Mouse (Mus musculus): ENCODE data around the gene Ror1.

The Ror1 gene

DNA sequence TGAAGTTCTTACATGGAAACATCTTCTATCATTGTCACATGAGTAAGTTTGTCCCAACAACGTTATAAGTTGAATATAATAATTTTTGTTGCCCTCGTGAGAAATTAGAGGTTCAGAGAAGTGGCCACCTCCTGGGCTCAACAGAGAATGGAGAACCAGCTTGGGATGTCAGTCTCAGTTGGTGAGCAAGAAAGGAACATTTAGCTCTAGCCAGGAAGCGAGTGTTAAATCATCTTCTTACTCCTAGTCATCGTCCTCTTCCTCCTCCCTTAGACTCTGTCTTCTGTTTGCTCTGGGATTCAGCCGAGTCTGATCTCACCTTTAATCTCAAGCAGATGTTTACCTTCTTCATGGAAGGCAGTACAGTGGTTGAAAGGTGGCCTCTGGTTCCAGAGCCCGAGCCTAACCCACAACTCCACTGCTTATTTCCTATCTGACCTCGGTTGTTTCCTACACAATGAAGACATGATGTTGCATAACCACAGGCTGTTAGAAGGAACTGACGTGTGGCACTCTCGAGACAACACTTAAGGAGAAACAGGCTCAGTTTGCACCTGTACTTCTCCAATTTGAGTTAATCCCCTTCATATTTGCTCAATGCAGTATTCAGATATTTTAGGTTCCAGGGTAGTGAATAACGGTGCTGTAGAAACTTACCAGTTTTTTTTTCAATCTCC, 175.6 kb downstream of the Ror1 start:
- no peak for DNase-seq

DNA sequence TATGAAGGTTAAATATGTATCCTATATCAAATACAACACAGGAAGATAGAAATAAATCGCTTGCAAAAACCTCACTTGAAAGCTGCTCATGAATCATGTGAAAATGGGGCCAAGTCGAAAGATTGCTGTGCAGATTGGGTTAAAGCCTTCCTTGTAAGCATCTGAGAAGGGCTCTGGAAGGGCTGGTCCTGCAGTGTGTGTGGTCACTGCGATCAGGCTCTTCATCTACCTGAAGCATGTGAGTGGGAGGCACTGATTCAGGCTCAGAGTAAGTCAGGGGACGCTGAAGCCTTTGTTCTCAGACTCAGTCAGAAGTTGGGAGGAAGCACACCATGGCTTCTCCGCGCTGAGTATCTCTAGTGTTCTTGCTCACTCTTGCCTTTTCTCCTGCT, 176.1 kb downstream of the Ror1 start:
- no peak for DNase-seq

GRCm38 (mm10) chr4:100273356-100273755, 177.8 kb downstream of the Ror1 start:
- no peak for DNase-seq

DNA sequence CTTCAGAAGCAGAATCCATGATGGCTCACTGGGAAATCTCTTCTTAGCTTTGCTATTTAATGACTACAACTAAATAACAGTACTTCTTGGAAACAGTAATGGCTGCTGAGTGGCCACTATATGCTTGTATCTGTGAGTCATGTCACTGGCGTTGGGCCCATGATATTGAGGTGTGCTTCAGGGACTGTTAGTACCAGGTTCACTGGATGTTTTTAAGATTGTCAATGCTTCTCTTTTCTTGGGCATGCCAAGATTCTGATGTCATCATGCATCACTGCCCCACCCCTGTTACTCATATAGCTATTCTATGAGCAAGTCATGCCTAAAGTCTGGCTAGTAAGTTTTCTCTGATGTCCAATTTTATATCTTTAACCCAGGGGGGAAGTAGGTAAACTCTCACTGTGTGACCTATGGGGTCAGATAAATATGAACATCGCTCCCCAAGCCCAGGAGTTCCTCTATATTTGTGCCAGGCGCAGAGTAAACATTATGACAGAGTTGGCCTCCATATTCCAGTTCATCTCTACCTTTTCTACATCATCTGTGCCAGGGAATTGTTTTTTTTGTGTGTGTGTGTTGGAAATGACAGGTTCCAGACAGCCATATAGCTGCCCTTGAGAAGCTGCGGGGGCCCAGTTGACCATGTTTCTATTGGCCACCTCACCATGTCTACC, 178.4 kb downstream of the Ror1 start:
- DNase-seq, result no peak

DNA sequence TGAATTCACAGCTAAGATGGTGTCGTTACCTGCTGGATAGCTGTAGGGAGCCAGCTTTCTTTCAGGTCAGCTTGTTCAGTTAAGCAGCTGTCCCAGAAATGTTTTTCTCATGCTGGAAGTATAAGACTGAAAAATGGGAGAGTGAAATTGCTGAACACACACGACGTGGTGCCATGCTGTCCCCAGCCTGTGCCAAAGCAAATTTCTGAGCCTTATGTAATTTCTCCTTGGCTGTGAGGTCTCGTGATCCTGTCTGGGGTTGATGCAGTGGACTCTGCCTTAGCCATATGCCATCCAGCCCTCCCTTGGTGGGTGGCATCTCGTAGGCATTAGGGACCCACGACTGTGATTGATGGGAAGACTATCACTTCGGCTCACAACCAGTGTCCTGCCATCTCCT, 180.9 kb downstream of the Ror1 start:
- no peak for DNase-seq

- DNase-seq, result no peak
Measured at GRCm38 (mm10) chr4:100276970-100277369, 181.4 kb downstream of the Ror1 start.

- no peak for DNase-seq
Measured at GRCm38 (mm10) chr4:100283171-100283880, 187.7 kb downstream of the Ror1 start.

- DNase-seq, result no peak
Measured at GRCm38 (mm10) chr4:100284528-100284927, 188.9 kb downstream of the Ror1 start.

DNA sequence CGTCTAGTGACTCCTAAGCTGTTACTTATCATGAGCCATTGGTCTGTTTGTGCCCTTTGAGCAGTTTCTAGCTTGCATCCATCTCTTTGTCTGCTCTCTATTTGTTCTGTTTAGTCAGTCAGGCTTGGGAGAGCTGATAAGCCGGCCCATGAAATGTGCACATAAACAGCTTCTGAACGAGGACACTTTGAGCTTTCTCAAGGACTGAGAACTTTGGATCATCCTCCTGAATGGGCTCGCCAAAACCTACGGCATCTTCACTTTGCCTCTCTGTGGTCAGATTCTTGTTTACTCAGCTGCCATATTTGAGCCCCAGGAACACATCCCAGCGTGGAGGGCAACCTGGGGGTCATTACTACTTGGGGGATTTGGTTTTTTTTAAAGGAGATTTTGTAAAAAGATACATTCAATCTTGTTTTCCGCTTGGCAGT, 190.5 kb downstream of the Ror1 start:
- DNase-seq, result no peak

DNA sequence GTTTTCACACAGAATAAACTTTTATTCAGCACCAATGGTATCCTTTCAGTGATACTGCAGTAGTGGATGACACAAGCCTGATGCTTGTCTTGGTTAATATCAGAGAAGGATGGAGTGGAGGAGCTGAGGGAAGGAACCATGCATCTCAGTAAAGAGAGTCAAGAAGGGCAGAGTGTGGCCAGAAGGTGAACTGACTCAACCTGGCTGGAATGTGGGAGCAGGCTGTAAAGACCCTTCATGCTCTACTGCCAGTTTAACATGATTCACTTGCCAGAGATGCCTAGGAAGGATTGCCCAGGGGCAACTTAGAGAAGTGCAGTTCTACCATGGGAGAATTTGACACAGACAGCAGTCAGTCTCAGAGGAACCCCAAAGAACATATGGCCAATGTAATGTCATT, 191.2 kb downstream of the Ror1 start:
- DNase-seq, result no peak

- DNase-seq, result no peak
Measured at GRCm38 (mm10) chr4:100287829-100288228, 192.2 kb downstream of the Ror1 start.

DNA sequence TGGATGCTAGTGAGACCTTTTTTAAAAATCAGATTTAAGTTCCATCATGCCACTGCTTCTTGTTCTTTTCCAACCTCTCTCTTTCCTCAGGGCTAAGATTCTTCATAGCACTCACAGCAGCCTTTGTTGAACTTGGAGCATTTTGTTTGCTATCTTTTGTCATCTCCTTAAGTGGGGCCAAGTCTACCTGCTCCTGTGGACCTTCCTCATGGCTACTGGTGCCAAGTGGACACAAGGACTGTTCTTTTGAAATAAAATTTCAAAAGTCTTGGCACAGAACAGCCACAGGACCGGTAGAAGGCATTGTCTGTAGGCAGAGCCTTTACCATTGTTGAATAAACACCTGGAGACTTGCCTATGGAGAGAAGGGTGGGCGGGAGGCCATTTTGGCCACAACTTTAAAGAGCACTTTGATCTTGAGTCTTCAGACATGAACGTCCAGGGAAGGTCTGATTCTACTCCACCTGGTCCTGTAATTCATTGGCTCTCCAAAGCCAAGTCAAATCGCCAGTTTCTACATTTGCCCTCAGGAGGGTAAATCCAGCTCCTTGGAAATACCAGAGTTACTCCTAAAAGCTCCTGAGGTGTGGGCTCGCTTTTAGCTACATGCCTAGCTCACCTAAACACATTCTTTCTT, 195.5 kb downstream of the Ror1 start:
- no peak for DNase-seq

GRCm38 (mm10) chr4:100297678-100298077, 202.1 kb downstream of the Ror1 start:
- no peak for DNase-seq

- DNase-seq, result no peak
Measured at GRCm38 (mm10) chr4:100298566-100298965, 203.0 kb downstream of the Ror1 start.

GRCm38 (mm10) chr4:100300171-100300570, 204.6 kb downstream of the Ror1 start:
- no peak for DNase-seq

DNA sequence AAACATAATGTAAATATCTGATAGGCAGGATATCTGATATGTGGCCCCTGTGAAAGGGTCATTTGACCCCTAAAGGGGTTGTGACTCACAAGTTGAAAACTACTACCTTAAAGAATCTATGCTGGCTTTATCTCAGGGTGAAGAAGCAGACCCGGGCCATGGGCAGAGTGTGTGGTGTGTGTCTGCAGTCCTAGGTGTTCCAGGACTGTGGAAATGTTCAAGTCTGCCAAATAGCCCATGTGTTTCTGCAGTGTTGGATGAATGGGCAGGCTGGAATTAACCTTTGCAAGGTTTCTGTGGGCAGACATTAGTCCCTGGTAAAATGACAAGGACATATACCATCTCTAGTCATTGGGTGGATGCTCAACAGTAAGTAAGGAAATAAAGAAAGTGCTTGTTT, 205.8 kb downstream of the Ror1 start:
- DNase-seq, result no peak

GRCm38 (mm10) chr4:100307365-100307764, 211.8 kb downstream of the Ror1 start:
- no peak for DNase-seq

- no peak for DNase-seq
Measured at GRCm38 (mm10) chr4:100311775-100312537, 216.4 kb downstream of the Ror1 start.

GRCm38 (mm10) chr4:100315066-100315465, 219.5 kb downstream of the Ror1 start:
- no peak for DNase-seq

GRCm38 (mm10) chr4:100321758-100322157, 226.2 kb downstream of the Ror1 start:
- DNase-seq, result peak; percentile 24

GRCm38 (mm10) chr4:100324719-100325515, 229.3 kb downstream of the Ror1 start:
- DNase-seq, result no peak

Measured in lung, postnatal 14 days (tissue).